Mouse (Mus musculus): Measurements from ENCODE around the gene Plod3.

- TF ChIP-seq CTCF (IDR thresholded peaks at IDR 0.05; ENCODE audit: low read depth): no peak
- no peak for TF ChIP-seq EP300 (optimal IDR thresholded peaks at IDR 0.05)
Measured at GRCm38 (mm10) chr5:136989801-136990200, 3.0 kb downstream of the Plod3 start.

Data from stomach, postnatal 0 days (tissue).